Mouse (Mus musculus) heart, postnatal 25 days (tissue): ENCODE measurements around the gene Csnk2a2. TPM values are rescaled to one million over a fixed set of nuclear protein-coding genes. Genes with fewer than 3 reads are reported as not detected.

Source experiments
- DNase-seq: peaks from one replicate; pipeline ENCODE4 v3.0.0; 2022; ENCODE audit warnings: low spot score
- intact Hi-C: fragments of 180-260 bp; cut with DNase I; formaldehyde crosslinking; loops from one replicate; pipeline ENCODE4 v1.15.1; 2025
- total RNA-seq, 2 experiments: library from RNA; stranded (reverse); gene quantifications; 2 replicates each; pipeline ENCODE4 v1.2.3; 2021

Gene Csnk2a2
- total RNA-seq, 2 experiments from 2014 or later, result 26.0 to 27.3 TPM

- intact Hi-C loops, result loop anchor here (5.0 kb wide), 1 partner anchor 142 kb away; no protein-coding TSS in a partner anchor
- peak; percentile 65 for DNase-seq
Measured at GRCm38 (mm10) chr8:95488698-95489332, 1.0 kb downstream of the Csnk2a2 start.

GRCm38 (mm10) chr8:95487800-95488697 is 1.8 kb downstream of the Csnk2a2 start:
- DNase-seq, result no peak

GRCm38 (mm10) chr8:95470008-95470407 is 19.8 kb downstream of the Csnk2a2 start:
- intact Hi-C loops, result no loop called here
- no peak for DNase-seq

More at GRCm38 (mm10) chr8:95487800-95488697, 1.8 kb downstream of the Csnk2a2 start:
- intact Hi-C loops, result loop anchor here (5.0 kb wide), 1 partner anchor 141 kb away; no protein-coding TSS in a partner anchor

DNA sequence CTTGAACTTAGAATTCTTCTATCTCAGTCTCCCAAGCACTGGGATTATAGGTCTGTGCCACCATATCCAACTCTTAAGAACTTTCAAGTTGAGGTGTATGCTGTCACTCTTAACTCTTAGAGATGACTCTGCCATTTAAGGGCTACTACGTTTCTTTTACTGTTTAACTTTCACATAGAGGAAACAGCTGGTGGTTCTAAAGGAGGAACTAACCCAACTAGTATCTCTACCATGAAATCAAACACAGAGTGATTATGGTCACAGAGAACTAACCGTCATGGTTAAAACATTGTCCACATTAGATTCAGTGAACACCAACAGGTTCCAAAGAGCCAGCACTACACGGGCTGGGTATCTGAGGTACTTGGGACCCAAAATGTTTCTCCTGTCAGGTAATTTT is 20.8 kb downstream of the Csnk2a2 start:
- intact Hi-C loops, result no loop called here
- DNase-seq, result no peak

DNA sequence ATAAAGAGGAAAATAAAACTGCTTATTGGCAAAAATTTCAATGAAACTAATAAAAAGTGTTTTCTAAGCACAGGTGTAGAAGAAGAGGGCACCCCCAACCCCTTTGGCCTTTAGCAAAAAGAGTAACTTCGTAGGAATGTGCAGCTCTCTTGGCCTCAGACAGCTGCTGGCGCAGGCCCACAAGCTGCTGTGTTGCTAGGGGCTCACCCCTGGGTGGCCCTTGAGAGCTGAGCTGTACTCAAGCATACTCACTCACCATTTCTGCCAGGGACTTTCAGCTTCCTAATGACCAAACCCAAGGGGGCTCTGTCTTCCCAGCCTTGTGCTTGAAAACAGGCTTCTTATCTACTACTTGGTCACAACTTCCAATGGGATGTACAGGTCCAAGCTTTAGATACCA is 23.3 kb downstream of the Csnk2a2 start:
- no peak for DNase-seq
- intact Hi-C loops, result no loop called here

DNA sequence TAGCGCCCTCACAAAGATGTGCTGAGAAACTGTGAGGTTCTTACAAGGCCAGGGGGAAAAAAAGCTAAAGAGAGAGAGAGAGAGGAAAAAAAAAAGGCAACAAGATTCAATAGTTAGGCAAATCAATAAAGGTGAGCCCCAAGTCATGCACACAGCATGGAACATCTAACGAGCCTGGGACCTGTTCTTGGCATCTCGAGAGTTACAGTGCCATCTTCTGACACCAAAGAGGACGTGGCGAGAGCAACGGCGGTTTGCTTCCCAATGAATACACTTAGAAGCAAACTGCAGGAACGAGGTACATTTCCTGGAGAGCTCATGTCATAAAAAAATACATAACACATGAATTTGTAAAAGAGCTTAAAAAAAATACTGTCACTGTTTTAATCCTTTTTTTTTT is 37.3 kb downstream of the Csnk2a2 start:
- intact Hi-C loops, result loop anchor here (5.0 kb wide), 1 partner anchor 105 kb away; no protein-coding TSS in a partner anchor
- no peak for DNase-seq

GRCm38 (mm10) chr8:95450271-95450670 is 39.6 kb downstream of the Csnk2a2 start:
- DNase-seq, result no peak
- intact Hi-C loops, result loop anchor here (5.0 kb wide), 1 partner anchor 103 kb away; no protein-coding TSS in a partner anchor

GRCm38 (mm10) chr8:95447661-95448060 is 42.2 kb downstream of the Csnk2a2 start:
- DNase-seq, result no peak
- intact Hi-C loops, result no loop called here

DNA sequence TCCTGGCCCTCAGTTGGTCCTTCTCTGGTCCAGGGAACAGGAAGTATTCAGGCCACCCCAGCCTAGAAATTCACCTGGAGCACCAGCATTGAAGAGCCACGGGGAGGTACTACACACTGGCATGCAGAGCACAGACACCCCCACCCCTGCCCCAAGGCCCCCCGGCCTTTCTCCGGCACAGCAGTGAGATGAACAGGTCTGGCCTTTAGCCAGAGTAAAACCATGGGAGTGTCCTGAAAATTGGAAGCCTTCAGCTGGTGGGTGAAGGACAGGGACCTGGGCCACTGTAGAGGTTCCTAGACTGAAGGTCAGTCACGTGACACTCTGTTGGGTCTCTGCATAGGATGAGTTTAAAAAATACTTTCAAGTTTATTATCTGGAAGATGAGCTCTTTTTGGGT is 44.8 kb downstream of the Csnk2a2 start:
- intact Hi-C loops, result no loop called here
- no peak for DNase-seq

DNA sequence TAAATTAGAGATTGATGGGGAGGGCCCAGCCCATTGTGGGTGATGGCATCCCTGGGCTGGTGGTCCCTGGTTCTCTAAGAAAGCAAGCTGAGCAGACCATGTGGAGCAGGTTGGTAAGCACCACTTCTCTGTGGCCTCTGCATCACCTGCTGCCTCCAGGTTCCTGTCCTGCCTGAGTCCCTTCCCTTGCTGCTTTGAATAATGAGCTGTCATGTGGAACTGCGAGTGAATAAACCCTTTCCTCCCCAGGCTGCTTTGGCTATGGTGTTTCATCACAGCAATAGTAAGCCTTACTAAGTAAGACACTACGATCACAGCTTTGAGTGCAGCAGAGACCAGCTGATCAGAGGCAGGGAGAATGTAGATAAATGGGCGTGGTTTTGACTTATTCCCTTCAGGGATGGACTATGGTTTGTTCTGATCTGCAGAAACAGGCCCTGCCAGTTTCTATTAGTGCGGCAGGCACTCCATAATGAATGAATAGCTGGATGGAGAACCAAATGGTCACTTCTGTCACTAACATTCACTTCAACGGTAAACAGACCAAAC is 48.3 kb downstream of the Csnk2a2 start:
- intact Hi-C loops, result no loop called here
- DNase-seq, result no peak

DNA sequence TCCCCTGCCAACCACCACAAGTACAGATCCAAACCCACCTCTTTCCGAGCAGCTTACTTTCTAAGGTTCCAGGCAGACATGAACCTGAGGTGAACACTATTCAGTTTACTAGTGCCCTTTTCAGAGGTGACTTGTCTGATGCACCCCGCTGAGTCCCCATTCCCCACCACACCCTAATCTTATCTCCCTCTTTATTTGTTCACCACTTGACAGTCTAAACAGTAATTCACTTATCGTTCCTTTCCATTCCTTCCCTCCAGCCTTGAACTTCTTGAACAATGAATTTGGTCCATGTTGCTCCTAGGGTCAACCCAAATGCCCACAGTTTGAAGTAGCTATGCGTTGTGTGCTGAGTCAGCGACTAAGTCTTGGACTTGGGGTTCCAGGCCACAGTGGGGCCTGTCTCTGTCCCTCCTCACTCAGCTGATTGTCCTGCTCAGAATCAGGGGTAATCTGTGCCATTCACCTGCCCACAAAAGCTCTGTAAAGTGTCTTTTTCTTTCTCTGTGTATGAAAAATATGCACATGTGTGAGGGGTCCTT is 49.6 kb downstream of the Csnk2a2 start:
- DNase-seq, result no peak
- intact Hi-C loops, result no loop called here

GRCm38 (mm10) chr8:95439421-95439820 is 50.4 kb downstream of the Csnk2a2 start:
- intact Hi-C loops, result loop anchor here (2.0 to 5.0 kb wide), 2 partner anchors 45 to 182 kb away; no protein-coding TSS in a partner anchor
- DNase-seq, result no peak

DNA sequence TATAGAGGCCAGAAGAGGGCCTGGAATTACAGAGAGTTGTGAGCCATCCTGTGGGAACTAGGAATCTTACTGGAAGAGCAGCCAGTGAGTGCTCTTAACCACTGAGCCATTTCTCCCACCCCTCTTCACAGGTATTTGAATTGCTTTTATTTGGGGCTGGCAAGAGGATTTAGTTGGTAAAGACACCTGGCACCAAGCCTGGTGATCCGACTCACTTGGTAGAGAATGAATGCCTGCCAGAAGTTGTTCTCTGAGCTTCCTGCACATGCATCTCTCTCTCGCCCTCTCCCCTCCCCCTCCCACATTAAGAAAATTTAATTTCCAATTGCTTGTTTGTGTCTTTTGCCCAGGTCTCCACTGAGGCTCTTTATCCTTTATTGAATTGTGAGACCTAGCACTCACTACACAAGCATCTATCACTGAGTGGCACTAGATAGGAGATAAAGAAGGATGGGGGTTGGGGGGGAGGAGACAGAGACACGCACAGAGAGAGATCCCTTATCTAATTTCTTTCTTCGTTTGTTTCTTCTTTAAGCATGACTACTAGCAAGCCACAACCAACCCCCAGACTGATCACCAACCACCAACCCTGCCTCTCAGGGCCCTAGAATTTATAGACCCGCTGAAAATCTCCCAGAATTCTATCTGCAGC is 52.4 kb downstream of the Csnk2a2 start:
- DNase-seq, result no peak
- intact Hi-C loops, result loop anchor here (5.0 kb wide), 1 partner anchor 180 kb away; no protein-coding TSS in a partner anchor

DNA sequence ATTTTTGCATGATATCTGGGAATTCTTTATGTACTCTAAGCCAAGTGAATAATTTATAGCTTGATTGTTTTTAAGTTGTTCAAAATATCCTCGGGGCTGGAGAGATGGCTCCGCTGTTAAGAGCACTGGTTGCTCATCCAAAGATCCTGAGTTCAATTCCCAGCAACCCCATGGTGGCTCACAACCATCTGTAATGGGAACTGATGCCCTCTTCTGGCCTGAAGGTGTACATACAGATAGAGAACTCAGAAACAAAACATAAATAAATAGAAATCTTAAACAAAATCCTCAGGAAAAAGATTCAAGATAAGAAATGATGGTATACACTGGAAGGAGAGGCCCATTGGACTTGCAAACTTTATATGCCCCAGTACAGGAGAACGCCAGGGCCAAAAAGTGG is 53.9 kb downstream of the Csnk2a2 start:
- DNase-seq, result no peak
- intact Hi-C loops, result loop anchor here (5.0 kb wide), 1 partner anchor 179 kb away; no protein-coding TSS in a partner anchor

GRCm38 (mm10) chr8:95435471-95435870 is 54.4 kb downstream of the Csnk2a2 start:
- intact Hi-C loops, result loop anchor here (5.0 kb wide), 1 partner anchor 178 kb away; no protein-coding TSS in a partner anchor
- DNase-seq, result no peak

GRCm38 (mm10) chr8:95434686-95435439 is 55.0 kb downstream of the Csnk2a2 start, which contains the start of gene Cfap20:
TSS of gene Cfap20 (minus strand) at chr8:95434869.
- intact Hi-C loops, result loop anchor here (5.0 kb wide), 1 partner anchor 178 kb away; no protein-coding TSS in a partner anchor
- DNase-seq, result peak; percentile 99

DNA sequence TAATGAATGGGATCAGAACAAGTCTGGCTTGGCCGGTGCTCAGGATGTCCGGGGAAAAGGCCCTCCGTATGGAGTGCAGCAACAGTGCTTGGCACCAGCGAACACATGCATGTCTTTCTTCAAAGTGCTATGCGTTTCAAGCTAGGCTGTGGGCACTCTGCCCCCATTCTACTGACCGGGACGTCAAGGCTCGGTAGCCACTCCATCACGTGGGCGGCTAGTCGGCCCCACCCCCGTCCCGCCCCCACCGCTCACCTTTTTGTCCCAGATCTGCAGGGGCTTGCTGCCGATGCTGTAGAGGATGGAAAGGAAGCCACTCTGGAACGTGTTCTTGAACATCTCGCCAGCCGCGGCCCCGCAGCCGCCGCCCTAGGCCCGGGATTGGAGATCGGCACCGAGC is 55.6 kb downstream of the Csnk2a2 start:
- DNase-seq, result no peak
- intact Hi-C loops, result no loop called here

- no peak for DNase-seq
- intact Hi-C loops, result loop anchor here (1.0 kb wide), 1 partner anchor 82 kb away; no protein-coding TSS in a partner anchor
Measured at GRCm38 (mm10) chr8:95433124-95433523, 56.7 kb downstream of the Csnk2a2 start.

- no peak for DNase-seq
- intact Hi-C loops, result no loop called here
Measured at GRCm38 (mm10) chr8:95432471-95432870, 57.4 kb downstream of the Csnk2a2 start.
